Mouse (Mus musculus) cerebellum, adult 11 months (tissue): ENCODE results near the gene Smc1b.

Experiments
- DNase-seq: peaks from one replicate; pipeline ENCODE4 v3.0.0; 2022

The Smc1b gene

GRCm38 (mm10) chr15:85016951-85017664 is 114.7 kb downstream of the Smc1b start, which contains the start of gene Upk3a:
TSS of gene Upk3a (plus strand) at chr15:85017141.
- no peak for DNase-seq

- no peak for DNase-seq
Observed at GRCm38 (mm10) chr15:85015771-85016170, 116.0 kb downstream of the Smc1b start.
